ENCODE assay signal across 8 mouse cellular contexts in the genomic region with DNA sequence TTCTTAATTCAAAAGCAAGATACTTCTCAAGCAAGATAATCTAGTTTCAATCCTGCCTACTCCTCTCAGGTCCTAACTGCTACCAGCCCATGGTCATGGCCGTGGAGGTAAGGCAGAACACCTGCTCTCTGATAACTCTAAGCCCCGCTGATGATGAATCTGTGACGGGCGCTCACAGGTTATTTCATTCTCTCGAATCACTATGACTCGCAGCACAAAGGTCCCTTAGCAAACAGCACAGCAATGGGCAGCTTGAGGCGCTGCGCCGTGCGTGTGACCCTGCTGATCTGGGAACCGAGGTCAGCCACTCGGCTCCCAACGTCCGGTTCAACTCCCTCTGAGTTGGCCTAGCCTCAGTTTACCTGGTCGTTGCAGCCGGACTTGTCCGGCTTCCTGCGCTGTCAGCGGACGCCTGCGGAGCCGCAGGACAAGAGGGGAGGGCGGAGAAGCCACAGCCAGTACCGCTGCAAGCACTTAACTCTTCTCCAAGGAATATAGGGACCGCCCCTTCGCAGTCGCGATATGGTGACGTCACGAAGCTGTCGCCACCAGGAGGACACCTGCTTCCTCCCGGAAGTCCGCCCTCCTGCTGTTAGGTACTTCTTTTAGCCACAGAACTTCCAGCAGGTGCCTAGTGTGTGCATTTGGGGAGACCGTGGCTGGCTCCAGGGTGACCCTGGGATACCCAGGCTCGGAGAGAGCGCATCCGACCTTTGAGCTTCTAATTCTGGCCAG. TPM values are rescaled to one million over a fixed set of nuclear protein-coding genes. Genes with fewer than 3 reads are reported as not detected.
DNase-seq lines count a peak whose midpoint lies in the region; ATAC-seq lines count a peak whose summit lies in the region.

A gene (minus strand): TSS at position 511 of the 735 bp plus-strand sequence.

- peak within 1 kb of the TSS; percentile 79 for H3K4me3 ChIP-seq in heart, embryonic 10.5 days
- H3K4me3 ChIP-seq in kidney, embryonic 15.5 days (replicated peaks): peak within 1 kb of the TSS; percentile 85

- H3K9me3 ChIP-seq in heart, embryonic 10.5 days: no peaks in the 10 kb centered on the region
- no peaks in the 10 kb centered on the region for H3K9me3 ChIP-seq in kidney, embryonic 15.5 days (replicated peaks)

- peak; percentile 96 for DNase-seq in A20 (ENCODE audit: low read depth, low spot score)
- DNase-seq in brain, adult 2 months (ENCODE audit: low read depth, low spot score): peak; percentile 98
- DNase-seq in heart, embryonic 10.5 days (ENCODE audit: low spot score): peak; percentile 95
- DNase-seq in liver: peak; percentile 92
- DNase-seq in spleen, postnatal 4 days (ENCODE audit: low spot score in 2 of 2): peak; percentile 88 to 93

- peaks cover 12% of the 10 kb centered on the region for H3K36me3 ChIP-seq in heart, embryonic 10.5 days
- peaks cover 10% of the 10 kb centered on the region; the same call in 1 of the 2 replicates for H3K36me3 ChIP-seq in kidney, embryonic 15.5 days

- peaks cover 25% of the 10 kb centered on the region for H3K4me1 ChIP-seq in heart, embryonic 10.5 days
- peaks cover 19% of the 10 kb centered on the region for H3K4me1 ChIP-seq in kidney, embryonic 15.5 days

- no peaks in the 10 kb centered on the region for H3K27me3 ChIP-seq in heart, embryonic 10.5 days (ENCODE audit: insufficient read depth, poor library complexity, severe bottlenecking)
- H3K27me3 ChIP-seq in kidney, embryonic 15.5 days: no peaks in the 10 kb centered on the region

- peak within 1 kb of the TSS; percentile 74 for H3K9ac ChIP-seq in kidney, embryonic 15.5 days

- H3K27ac ChIP-seq in heart, embryonic 10.5 days: peak within 1 kb of the TSS; percentile 88
- peak within 1 kb of the TSS; percentile 49; the same call in 1 of the 2 replicates for H3K27ac ChIP-seq in kidney, embryonic 15.5 days

- peak; percentile 96 for ATAC-seq in erythroblast, adult 5-6 weeks (replicated peaks; ENCODE audit: low FRiP score, poor library complexity, severe bottlenecking)
- peak; percentile 90 for ATAC-seq in kidney, embryonic 15.5 days (replicated peaks; ENCODE audit: low FRiP score)
- peak; percentile 89 for ATAC-seq in monocyte, adult 5-6 weeks (replicated peaks; ENCODE audit: insufficient number of reproducible peaks, low FRiP score, low TSS enrichment, poor library complexity, severe bottlenecking)

- peak within 1 kb of the TSS; percentile 85 for H3K4me2 ChIP-seq in kidney, embryonic 15.5 days

- WGBS in heart, embryonic 10.5 days: 4% methylated on average over 37 of the region's 37 CpGs
- WGBS in kidney, embryonic 15.5 days: 4% methylated on average over 32 of the region's 37 CpGs

RNA-seq across cellular contexts. Expression of the gene that starts here (rescaled TPM):
- total RNA-seq in erythroblast, adult 5-6 weeks (2015; ENCODE audit: low replicate concordance): 12.7 and 21.1 TPM in 2 replicates
- total RNA-seq in erythroblast, adult 5-6 weeks (2017; ENCODE audit: low replicate concordance): 0.42 TPM in 1 of 2 replicates, not detected in the other
- 24.5 and 27.8 TPM in 2 replicates for polyA plus RNA-seq in heart, embryonic 10.5 days (2016; fragmentation: Nextera tagmentation; extraction: Ambion mirVana)
- 26.7 and 34.9 TPM in 2 replicates for polyA plus RNA-seq in kidney, embryonic 15.5 days (2015; fragmentation: Nextera tagmentation; extraction: Ambion mirVana)
- 6.5 to 14.6 TPM (median 7.1 TPM) in 3 replicates for total RNA-seq in monocyte, adult 5-6 weeks (2017)

Comparison
In these comparisons a context has a peak if more than half of its experiments do, and no peak if none do; other contexts are left out.
1. Peak in every context shown above with its lines: DNase-seq, ATAC-seq, H3K4me3 ChIP-seq and H3K27ac ChIP-seq.